Mouse (Mus musculus): ENCODE data around the gene Catsperb.
"Not testable (repeated sequence)": the region's sequence is repeated elsewhere in the genome, so short reads cannot be mapped to it uniquely, and the experiment has no call there.

Gene Catsperb

DNA sequence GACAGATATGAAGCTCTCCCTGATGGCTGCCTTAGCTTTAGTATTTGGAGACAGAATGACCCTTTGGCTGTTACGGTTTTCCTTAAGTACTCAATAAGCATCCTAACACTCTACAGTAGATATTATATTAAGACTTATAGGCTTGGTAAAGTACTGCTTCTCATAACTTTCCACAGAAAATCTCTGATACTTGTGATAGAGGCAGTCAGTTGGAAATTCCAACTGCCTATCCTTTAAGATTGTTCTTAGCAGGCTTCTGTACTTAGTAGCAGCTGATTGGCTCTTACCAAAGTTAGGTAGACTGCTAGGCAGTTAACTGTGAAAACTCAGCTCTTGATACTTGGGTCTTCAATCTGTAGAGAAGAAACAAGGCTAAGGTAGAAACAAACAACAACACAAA lies at the start of gene Catsperb:
Gene Catsperb (plus strand): TSS at position 301 of the 400 bp plus-strand sequence.
- not testable (repeated sequence) for DNase-seq (ENCODE audit: low read depth, low spot score)

DNA sequence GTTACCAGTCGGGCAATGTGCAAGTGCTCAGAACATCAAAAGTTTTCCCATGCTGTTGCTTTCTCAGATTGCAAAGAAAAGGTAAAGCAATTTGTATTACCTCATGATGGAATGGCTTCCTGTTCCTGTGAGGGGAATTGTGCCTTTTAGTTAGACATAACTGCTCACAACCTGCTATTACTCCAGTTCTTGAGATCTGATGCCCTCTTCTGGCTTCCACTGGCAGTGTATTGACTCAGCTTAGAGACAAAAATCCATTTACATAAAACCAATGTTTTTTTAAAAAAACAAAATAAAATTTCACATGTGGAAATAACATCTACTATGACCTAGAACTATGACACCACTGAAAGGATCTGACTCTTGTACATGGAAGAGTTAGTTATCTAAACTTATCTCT lies 43.0 kb upstream of the Catsperb start:
- DNase-seq (ENCODE audit: low read depth, low spot score), result not testable (repeated sequence)

DNA sequence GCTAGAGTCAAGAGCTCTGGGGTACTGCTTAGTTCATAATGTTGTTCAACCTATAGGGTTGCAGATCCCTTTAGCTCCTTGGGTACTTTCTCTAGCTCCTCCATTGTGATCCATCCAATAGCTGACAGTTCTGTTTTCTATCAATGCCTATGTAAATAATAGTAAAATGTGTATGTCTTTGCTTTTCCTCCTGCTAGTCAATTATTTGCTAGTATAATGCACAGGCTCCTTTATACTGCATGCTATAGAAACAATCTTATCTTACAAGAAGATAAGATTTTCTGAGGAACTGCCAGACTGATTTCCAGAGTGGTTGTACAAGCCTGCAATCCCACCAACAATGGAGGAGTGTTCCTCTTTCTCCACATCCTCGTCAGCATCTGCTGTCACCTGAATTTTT lies 23.0 kb upstream of the Catsperb start:
- DNase-seq (ENCODE audit: low read depth, low spot score), result not testable (repeated sequence)

DNA sequence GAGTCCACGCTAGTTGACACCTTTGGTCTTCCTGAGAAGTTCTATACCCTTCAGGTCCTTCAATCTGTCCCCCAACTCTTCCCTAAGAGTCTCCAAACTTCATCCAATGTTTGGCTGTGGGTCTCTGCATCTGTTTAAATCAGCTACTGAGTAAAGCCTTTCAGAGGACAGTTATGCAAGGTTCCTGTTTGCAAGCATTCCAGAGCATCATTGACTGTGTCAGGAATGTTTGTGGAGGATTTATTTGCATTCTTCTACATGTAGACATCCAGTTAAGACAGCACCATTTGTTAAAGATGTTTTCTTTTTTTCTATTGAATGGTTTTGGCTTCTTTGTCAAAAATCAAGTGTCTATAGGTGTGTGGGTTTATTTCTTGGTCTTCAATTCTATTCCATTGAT lies 21.7 kb downstream of the Catsperb start:
- no peak for DNase-seq (ENCODE audit: low read depth, low spot score)

DNA sequence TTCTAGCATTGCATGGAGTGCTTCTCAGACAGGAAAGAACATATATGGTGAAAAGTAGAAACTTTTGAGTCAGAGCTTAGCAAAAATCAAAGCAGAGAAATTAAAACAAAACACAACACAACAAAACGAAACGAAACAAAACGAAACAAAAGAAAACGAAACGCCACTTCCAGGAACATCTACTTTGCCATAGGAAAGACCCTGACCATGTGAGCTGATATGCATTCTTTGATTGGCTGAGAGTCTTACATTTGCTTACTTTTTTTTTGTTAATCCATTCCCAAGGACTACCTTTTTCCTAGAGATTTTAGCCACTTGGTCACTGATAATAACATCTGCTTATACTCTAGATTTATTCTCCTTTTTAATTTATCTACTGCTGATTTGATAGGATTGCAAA lies 57.6 kb downstream of the Catsperb start:
- DNase-seq (ENCODE audit: low read depth, low spot score), result no peak

DNA sequence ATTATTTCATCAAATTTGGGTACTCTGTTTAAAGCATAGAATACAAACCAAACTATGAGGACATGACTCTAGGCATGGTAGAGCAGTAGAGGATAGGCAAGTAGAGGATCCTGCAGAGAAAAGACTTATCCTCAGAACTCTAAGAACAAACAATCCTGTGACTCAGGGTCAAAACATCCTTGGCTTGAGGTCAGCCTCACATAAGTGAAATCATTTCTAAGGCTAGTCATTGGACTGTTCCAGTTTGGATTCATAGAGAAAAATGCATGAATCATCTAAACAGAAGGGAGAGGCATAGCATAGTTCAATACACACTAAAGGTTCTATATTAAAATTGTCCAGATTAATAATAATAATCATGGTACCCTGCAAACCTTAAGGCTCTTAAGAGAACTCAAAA lies 79.1 kb downstream of the Catsperb start:
- DNase-seq (ENCODE audit: low read depth, low spot score), result no peak

DNA sequence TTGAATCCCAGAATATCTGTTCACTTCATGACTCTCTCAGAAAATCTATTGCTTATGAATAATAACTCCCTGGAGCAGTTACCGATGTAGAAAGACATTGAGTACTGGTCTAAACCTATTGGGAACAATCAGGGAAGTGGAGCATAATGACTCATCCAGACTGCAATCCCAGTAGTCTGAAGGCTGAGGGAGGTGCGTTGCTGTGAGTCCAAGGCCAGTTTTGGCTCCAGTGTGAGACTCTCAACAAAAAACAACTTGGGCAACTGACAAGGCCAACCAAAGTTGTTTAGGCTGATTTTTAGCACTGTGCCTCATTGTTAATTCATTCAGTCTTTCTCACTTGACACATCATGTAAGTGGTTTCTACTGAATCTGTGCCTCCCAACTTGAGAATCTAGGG lies 106.9 kb downstream of the Catsperb start:
- DNase-seq (ENCODE audit: low read depth, low spot score), result not testable (repeated sequence)

DNA sequence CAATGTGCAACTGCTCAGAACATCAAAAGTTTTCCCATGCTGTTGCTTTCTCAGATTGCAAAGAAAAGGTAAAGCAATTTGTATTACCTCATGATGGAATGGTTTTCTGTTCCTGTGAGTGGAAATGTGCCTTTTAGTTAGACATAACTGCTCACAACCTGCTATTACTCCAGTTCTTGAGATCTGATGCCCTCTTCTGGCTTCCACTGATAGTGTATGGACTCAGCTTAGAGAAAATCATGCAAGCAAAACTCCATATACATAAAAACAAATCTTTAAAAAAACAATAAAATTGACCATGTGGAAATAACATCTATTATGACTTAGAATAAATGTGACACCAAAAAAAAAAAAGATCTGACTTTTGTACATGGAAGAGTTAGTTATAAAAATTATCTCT lies 202.2 kb downstream of the Catsperb start:
- DNase-seq (ENCODE audit: low read depth, low spot score), result not testable (repeated sequence)

DNA sequence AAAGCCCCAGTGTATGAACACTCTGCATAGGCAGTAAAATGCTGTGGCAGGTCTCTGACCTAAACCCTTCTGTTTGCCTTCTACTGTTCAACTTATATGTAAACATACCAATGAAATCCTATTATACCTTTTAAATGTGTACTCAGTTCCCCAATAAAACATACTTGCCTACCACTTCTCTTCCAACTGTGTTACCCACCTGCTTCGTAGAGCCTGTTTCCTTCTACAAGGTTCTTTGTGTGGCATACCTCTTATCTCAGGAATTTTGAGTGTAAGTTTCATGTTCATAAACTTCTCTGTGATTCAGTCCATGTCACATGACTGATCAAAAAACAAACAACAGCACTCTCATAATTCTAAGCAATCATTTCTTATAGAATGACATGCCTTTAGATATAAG lies 228.7 kb downstream of the Catsperb start:
- DNase-seq (ENCODE audit: low read depth, low spot score), result no peak

DNA sequence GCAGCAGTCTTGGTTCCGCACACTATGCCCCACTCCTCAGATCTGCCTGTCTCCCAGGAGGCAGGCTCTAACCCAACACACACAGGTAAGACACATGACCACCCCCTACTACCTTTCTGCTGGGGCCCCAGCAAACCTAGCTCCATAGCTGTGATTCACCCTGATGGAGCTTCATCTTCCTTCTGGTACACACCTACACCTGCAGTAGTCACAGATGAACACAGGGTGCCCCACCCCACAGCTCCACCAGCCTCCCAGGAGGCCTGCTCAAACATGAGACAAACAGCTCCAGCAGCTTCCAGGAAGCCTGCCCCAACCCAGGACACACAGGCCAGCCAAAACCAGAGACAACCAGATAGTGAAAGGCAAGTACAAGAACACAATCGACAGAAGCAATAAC lies 263.0 kb downstream of the Catsperb start:
- DNase-seq (ENCODE audit: low read depth, low spot score), result no peak

All from mesoderm, embryonic 11.5 days (tissue).